Mouse (Mus musculus) thymus, postnatal 10 days (tissue): ENCODE results near the gene Rsph6a.

ENCODE experiments used
- DNase-seq, 2 experiments: peaks; one replicate each; pipeline ENCODE4 v3.0.0; 2021; ENCODE audit warnings: low spot score in 2 of 2

Gene Rsph6a

DNA sequence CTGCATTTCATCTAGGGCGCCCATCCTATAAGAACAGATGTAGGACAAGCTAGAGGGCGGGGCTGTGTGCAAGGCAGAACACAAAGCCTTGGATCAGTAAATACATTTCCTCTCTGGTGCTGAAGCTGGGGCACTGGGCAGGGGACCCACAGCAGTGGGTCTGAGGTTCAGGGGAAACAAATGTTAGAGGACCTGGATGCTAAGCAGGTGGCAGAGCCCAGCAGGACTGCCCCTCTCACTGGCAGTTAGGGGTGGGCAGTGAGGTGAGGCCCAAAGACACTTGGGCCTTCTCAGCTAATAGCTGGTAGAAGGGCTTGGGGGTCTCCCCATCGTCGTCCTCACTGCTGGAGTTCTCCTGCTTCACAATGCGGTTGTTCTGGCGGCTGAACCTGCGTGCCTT lies 44.3 kb downstream of the Rsph6a start:
- no peak for DNase-seq

GRCm38 (mm10) chr7:19100290-19100689 lies 45.8 kb downstream of the Rsph6a start:
- no peak for DNase-seq

DNA sequence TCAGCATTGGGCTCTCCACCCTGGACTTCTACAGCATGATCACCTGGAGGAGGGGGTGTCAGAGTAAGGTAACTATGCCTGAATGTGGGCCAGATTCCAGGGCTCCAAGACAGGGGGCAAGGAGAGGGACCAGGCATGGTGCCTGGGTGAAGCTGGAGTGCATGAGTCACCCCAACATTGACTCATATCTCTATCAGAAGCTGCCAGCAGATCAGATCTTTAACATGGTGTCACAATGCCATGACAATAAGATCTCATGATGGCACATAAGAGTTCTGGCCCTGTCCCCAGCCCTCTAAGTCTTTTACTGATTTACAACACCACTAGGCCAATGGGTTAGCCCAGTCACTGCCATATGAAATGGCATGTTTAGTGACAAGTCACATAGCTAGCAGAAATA lies 49.3 kb downstream of the Rsph6a start:
- DNase-seq = no peak

DNA sequence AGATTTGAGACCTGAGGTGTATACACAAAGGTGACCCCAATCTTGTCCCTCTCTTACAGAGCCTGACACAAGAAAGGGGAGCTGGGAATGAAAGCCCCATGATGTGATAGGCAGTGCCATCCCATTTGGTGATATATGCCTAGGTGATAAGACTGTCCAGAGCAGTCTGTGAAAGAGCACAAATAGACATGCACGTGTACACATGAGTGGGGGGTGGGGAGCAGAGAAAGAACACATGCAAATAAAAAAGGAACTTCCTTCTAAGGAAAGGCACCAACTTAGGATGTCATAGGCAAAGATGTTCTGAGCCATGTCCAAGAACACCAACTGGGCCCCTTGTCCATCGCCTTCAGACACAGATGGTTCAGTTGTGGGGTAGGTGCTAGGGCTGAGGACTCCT lies 50.0 kb downstream of the Rsph6a start:
- no peak for DNase-seq

GRCm38 (mm10) chr7:19107436-19107835 lies 52.9 kb downstream of the Rsph6a start:
- no peak for DNase-seq

GRCm38 (mm10) chr7:19109565-19109964 lies 55.1 kb downstream of the Rsph6a start:
- no peak for DNase-seq

DNA sequence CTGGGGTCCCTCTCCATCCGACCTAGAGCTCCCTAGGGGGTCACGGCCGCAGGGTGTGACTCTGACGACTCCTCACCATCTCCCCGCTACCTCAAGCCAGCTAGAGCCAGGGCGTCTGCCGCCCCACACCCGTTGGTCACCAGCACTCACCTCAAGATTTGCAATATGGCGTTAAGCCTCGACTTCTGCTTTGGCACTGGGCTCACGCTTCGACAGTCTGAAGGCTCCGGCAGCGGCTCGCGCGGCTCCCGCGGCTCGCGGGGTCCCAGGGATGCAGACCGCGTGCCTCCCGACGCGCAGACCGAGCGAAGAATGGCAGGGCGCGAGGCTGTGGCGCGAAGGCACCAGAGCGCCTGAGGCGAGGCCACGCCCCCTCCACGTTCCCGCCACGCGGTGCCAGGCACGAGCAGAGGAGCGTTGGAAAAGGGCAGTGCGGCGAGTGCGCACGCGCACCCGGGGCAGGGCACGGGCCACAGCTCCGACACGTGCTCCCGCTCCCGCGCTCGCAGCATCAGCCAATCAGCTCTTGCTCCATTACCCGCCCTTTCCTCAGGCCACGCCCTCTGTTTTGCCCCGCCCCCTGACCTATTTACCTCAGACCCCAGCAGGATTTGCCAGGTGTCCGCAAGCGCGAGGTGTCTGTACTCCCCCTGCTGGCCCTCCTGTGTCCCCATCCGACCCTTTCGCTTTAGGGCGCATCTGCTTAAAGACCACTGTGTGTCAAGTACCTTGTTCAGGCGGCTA lies 63.7 kb downstream of the Rsph6a start, which contains the start of gene Gm4969:
Gm4969 (minus strand) TSS at position 341 of the 744 bp plus-strand sequence.
- DNase-seq = peak; percentile 52 to 59

GRCm38 (mm10) chr7:19119083-19119482 lies 64.6 kb downstream of the Rsph6a start:
- DNase-seq = peak in 1 of 2 experiments; percentile 20

DNA sequence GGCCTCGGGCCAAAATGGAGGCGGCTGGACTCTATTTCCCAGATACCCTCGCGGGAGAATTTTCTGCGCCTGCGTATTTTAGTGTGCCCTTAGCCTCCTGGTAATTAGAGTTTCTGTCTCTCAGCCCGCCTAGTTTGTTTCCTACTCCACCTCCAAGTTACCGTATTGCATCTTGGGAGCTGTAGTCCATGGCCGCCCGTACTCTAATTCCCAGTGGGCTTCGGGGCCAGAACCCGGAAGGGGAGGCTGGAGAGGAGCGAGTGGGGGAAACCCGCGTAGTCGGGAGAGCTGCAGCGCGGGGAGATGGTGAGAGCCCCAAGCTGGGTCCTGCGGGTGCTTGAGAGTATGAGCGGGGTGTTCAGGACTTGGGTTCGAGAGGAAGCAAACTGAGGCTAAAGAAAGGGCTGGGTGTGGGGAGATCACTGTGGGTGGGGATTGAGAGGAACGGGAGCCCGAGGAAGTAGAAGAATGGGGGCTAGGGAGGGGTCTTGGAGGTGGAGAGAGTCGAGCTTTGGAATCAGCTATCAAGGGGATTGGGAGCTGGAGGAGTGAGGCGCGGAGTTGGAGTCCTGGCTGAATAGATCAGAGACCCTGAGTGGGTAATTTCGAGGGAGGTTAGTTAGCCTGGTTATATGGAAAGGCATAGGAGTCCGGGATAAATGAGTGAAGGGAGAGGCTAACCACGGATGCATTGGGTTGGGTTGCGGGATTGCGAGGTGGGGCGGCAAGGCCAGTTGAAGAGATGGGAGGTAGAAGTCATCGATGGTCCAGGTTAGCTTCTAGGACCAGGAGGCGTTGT lies 65.3 kb downstream of the Rsph6a start, which contains the start of gene Fbxo46:
Fbxo46 (plus strand) TSS at position 229 of the 799 bp plus-strand sequence.
- DNase-seq = peak; percentile 90 to 92

DNA sequence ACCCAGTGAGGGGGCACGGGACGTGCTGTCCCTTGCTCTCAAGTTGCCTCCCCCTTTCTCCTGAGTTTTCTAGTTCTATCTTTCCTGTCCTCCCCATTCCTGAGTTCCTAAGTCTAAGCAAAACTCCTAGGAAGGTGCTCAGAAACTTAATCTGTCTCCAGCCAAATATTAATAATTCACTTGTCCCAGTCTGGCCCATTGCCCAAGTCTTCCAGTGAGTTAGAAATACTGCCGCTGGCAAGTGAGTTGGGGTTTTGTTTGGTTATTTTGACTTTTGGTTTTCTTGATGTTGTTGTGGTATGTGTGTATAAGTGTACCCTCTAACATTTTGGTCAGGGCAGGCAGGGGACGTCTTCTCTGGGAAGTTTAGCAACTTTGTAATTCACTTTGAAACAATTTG lies 67.2 kb downstream of the Rsph6a start:
- no peak for DNase-seq
